Mouse (Mus musculus): Measurements from ENCODE around the gene Slc44a2.

DNA sequence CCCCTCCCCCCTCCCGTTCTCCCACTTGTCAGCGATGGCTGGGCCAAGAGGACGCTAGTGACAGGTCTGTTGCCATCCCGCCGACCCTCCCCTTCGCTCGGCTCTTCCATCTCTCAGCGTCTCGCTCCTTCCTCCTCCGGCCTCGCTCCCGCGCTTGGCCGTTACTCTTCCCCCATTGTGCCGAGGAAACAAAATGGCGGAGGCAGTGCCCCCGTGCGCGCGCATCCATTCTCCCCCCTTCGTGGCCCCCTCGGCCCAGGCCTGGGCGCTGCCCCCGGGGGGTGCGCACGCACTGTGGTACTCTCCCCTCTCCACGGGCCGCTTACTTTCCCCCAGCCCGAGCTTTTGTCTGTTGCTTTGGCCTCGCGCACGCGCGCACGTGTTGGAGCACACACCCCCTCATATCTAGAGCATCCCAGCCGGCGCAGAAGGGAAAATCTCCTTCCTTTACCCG is 47.7 kb downstream of the Slc44a2 start:
- TF ChIP-seq CTCF (IDR thresholded peaks at IDR 0.05; ENCODE audit: borderline replicate concordance, insufficient read depth, low read length): no peak
- peak; percentile 58 for TF ChIP-seq POLR2A (IDR thresholded peaks at IDR 0.05; ENCODE audit: low read depth, low read length)

Measured in embryonic fibroblast, embryonic 13.5 days (primary cell).